ENCODE assay signal across 16 mouse cellular contexts in genomic region chr6:15742591-15743149, GRCm38 (mm10). TPM values are rescaled to one million over a fixed set of nuclear protein-coding genes. Genes with fewer than 3 reads are reported as not detected.
DNase-seq lines count a peak whose midpoint lies in the region; ATAC-seq lines count a peak whose summit lies in the region.
"Had no signal": no experiment of that assay in that cellular context is flagged by ENCODE, and none has a peak within 500 bp of the region (broad histone marks: within the 10 kb centered on the region; RNA-seq: fewer than 3 reads in every experiment).

No protein-coding gene starts in this region.

- no peaks in the 10 kb centered on the region for H3K9me3 ChIP-seq in heart, embryonic 13.5 days
- no peaks in the 10 kb centered on the region for H3K9me3 ChIP-seq in kidney, embryonic 15.5 days (replicated peaks)
- H3K9me3 ChIP-seq in stomach, embryonic 14.5 days (ENCODE audit: control insufficient read depth, low read depth, low read length), result no peaks in the 10 kb centered on the region
- H3K9me3 ChIP-seq: forebrain, embryonic 12.5 days; hindbrain, embryonic 12.5 days; liver, embryonic 12.5 days had no signal

- H3K27me3 ChIP-seq in heart, embryonic 13.5 days (replicated peaks), result no peaks in the 10 kb centered on the region
- no peaks in the 10 kb centered on the region for H3K27me3 ChIP-seq in kidney, embryonic 15.5 days
- no peaks in the 10 kb centered on the region for H3K27me3 ChIP-seq in stomach, embryonic 14.5 days (ENCODE audit: control insufficient read depth, insufficient read depth, low read length)
- H3K27me3 ChIP-seq: forebrain, embryonic 12.5 days; hindbrain, embryonic 12.5 days; liver, embryonic 12.5 days had no signal

- H3K36me3 ChIP-seq in heart, embryonic 13.5 days, result peaks cover 15% of the 10 kb centered on the region
- peaks cover 4% of the 10 kb centered on the region; the same call in 1 of the 2 replicates for H3K36me3 ChIP-seq in kidney, embryonic 15.5 days
- H3K36me3 ChIP-seq in stomach, embryonic 14.5 days (ENCODE audit: control insufficient read depth, insufficient read depth, low read length), result peaks cover 8% of the 10 kb centered on the region; the same call in 1 of the 2 replicates
- H3K36me3 ChIP-seq: forebrain, embryonic 12.5 days; hindbrain, embryonic 12.5 days; liver, embryonic 12.5 days had no signal

- H3K4me2 ChIP-seq in heart, embryonic 13.5 days, result peak overlapping the region; percentile 43; the same call in 1 of the 2 replicates
- H3K4me2 ChIP-seq in kidney, embryonic 15.5 days, result no peak overlapping the region
- no peak overlapping the region for H3K4me2 ChIP-seq in stomach, embryonic 14.5 days (replicated peaks; ENCODE audit: low read depth, low read length)
- H3K4me2 ChIP-seq: forebrain, embryonic 12.5 days; hindbrain, embryonic 12.5 days; liver, embryonic 12.5 days had no signal

- no peak for DNase-seq in heart, postnatal 25 days (ENCODE audit: low spot score)
- DNase-seq in kidney, postnatal 4 days, result no peak
- DNase-seq in NIH3T3 (ENCODE audit: low read depth), result peak; percentile 49
- DNase-seq in layer of hippocampus, postnatal 14 days (ENCODE audit: low spot score in 2 of 2), result no peak
- DNase-seq: cerebellum, postnatal 14 days; layer of hippocampus, postnatal 36 days; midbrain, embryonic 14.5 days; retina, postnatal 1 day had no signal

- WGBS in heart, embryonic 13.5 days, result 48% methylated on average over 6 of the region's 6 CpGs
- WGBS in kidney, embryonic 15.5 days, result 74% methylated on average over 6 of the region's 6 CpGs
- WGBS in stomach, embryonic 14.5 days, result 79% methylated on average over 6 of the region's 6 CpGs

- no peak for ATAC-seq in heart, embryonic 13.5 days (ENCODE audit: extremely low read depth, insufficient number of reproducible peaks, low FRiP score, low TSS enrichment)
- ATAC-seq in kidney, embryonic 15.5 days (replicated peaks; ENCODE audit: low FRiP score), result no peak
- no peak for ATAC-seq in stomach, embryonic 14.5 days (ENCODE audit: insufficient number of reproducible peaks, insufficient read depth, low FRiP score, low read depth)
- ATAC-seq: inflammation-experienced regulatory T-cells, adult 6 months; liver, embryonic 12.5 days; lung, postnatal 0 days had no signal

- intact Hi-C loops in heart, postnatal 25 days (cut with DNase I), result no loop called here

- H3K4me1 ChIP-seq in heart, embryonic 13.5 days, result peaks cover 42% of the 10 kb centered on the region
- peaks cover 5% of the 10 kb centered on the region; the same call in 1 of the 2 replicates for H3K4me1 ChIP-seq in kidney, embryonic 15.5 days
- H3K4me1 ChIP-seq in stomach, embryonic 14.5 days (ENCODE audit: control insufficient read depth, insufficient read depth, low read length), result peaks cover 9% of the 10 kb centered on the region
- H3K4me1 ChIP-seq: hindbrain, embryonic 12.5 days had no signal

- H3K9ac ChIP-seq in heart, embryonic 13.5 days, result no peak overlapping the region
- H3K9ac ChIP-seq in kidney, embryonic 15.5 days, result no peak overlapping the region
- H3K9ac ChIP-seq in stomach, embryonic 14.5 days (replicated peaks; ENCODE audit: low read depth, low read length), result no peak overlapping the region
- H3K9ac ChIP-seq: forebrain, embryonic 12.5 days; hindbrain, embryonic 12.5 days; liver, embryonic 12.5 days had no signal

- peak overlapping the region; percentile 83 for H3K27ac ChIP-seq in heart, embryonic 13.5 days (replicated peaks)
- peak overlapping the region; percentile 63 for H3K27ac ChIP-seq in kidney, embryonic 15.5 days
- H3K27ac ChIP-seq in stomach, embryonic 14.5 days (ENCODE audit: low read length), result peak overlapping the region; percentile 33; the same call in 1 of the 2 replicates
- H3K27ac ChIP-seq: forebrain, embryonic 12.5 days; hindbrain, embryonic 12.5 days; liver, embryonic 12.5 days had no signal

- H3K4me3 ChIP-seq in heart, embryonic 13.5 days, result no peak overlapping the region
- no peak overlapping the region for H3K4me3 ChIP-seq in kidney, embryonic 15.5 days (replicated peaks)
- no peak overlapping the region for H3K4me3 ChIP-seq in stomach, embryonic 14.5 days (ENCODE audit: low read depth, low read length)
- H3K4me3 ChIP-seq: forebrain, embryonic 12.5 days; hindbrain, embryonic 12.5 days; liver, embryonic 12.5 days had no signal

RNA-seq across cellular contexts. Expression of gene Mdfic, which starts 22.2 kb away (rescaled TPM):
- 3.8 and 4.3 TPM in 2 replicates for polyA plus RNA-seq in heart, embryonic 13.5 days (2015; fragmentation: Nextera tagmentation; extraction: Ambion mirVana)
- total RNA-seq in heart, postnatal 25 days (2021), result 10 to 100 TPM; 16.9 to 17.3 TPM
- polyA plus RNA-seq in kidney, embryonic 15.5 days (2015; fragmentation: Nextera tagmentation; extraction: Ambion mirVana), result 5.1 and 5.8 TPM in 2 replicates
- polyA plus RNA-seq in stomach, embryonic 14.5 days (2014; fragmentation: Nextera tagmentation; extraction: Ambion mirVana), result 12.7 and 15.6 TPM in 2 replicates
- 1 to 10 TPM; 3.7 to 5.2 TPM for total RNA-seq in layer of hippocampus, postnatal 14 days (2021)

Comparison
In these comparisons a context has a peak if more than half of its experiments do, and no peak if none do; other contexts are left out.
1. H3K27ac ChIP-seq: peak in every context shown above with its lines; median percentile 83 in heart, embryonic 13.5 days; 63 in kidney, embryonic 15.5 days; 33 in stomach, embryonic 14.5 days.